Comparison of ENCODE assay signal across 24 mouse cellular contexts in genomic region chr17:24792190-24792589, GRCm38 (mm10). TPM values are rescaled to one million over a fixed set of nuclear protein-coding genes. Genes with fewer than 3 reads are reported as not detected.
A peak's percentile ranks its signal among the peaks of the same experiment; 100 is the strongest.
DNase-seq lines count a peak whose midpoint lies in the region; ATAC-seq and TF ChIP-seq lines count a peak whose summit lies in the region.
"Had no signal": no experiment of that assay in that cellular context is flagged by ENCODE, and none has a peak within 500 bp of the region (broad histone marks: within the 10 kb centered on the region; RNA-seq: fewer than 3 reads in every experiment).

No protein-coding gene starts in this region.

- peak; percentile 55 for DNase-seq in heart, adult 11 months
- peak; percentile 70 for DNase-seq in heart, embryonic 10.5 days (ENCODE audit: low spot score)
- no peak for DNase-seq in heart, adult 18-20 months
- no peak for DNase-seq in kidney, postnatal 25 days
- DNase-seq in liver, postnatal 0 days: peak; percentile 8
- no peak for DNase-seq in liver
- DNase-seq: adrenal gland, adult 2 months; adrenal gland, adult 8-10 months; adrenal gland, postnatal 10 days; adrenal gland, postnatal 14 days; adrenal gland, postnatal 25 days; adrenal gland, postnatal 36 days; B cell, adult 2 months; cerebellum, adult 11 months; cerebellum, adult 11-12 months had no signal

- no peak for TF ChIP-seq EP300 in liver, postnatal 0 days (IDR thresholded peaks at IDR 0.05; ENCODE audit: low read depth)

- H3K9me3 ChIP-seq in heart, embryonic 12.5 days (replicated peaks): no peaks in the 10 kb centered on the region
- H3K9me3 ChIP-seq in heart, embryonic 10.5 days: no peaks in the 10 kb centered on the region
- no peaks in the 10 kb centered on the region for H3K9me3 ChIP-seq in kidney, embryonic 14.5 days (ENCODE audit: control insufficient read depth, low read length)
- no peaks in the 10 kb centered on the region for H3K9me3 ChIP-seq in liver, postnatal 0 days (ENCODE audit: low read length)
- H3K9me3 ChIP-seq: G1E had no signal

- 60% methylated on average over 8 of the region's 8 CpGs for WGBS in heart, embryonic 12.5 days
- 67% methylated on average over 8 of the region's 8 CpGs for WGBS in heart, embryonic 10.5 days
- WGBS in kidney, embryonic 14.5 days: 30% methylated on average over 8 of the region's 8 CpGs
- 41% methylated on average over 8 of the region's 8 CpGs for WGBS in liver, postnatal 0 days (ENCODE audit: insufficient replicate concordance)

- H3K4me3 ChIP-seq in heart, embryonic 12.5 days: no peak overlapping the region
- H3K4me3 ChIP-seq in heart, embryonic 10.5 days: no peak overlapping the region
- no peak overlapping the region for H3K4me3 ChIP-seq in kidney, embryonic 14.5 days (ENCODE audit: low read length)
- H3K4me3 ChIP-seq in liver, postnatal 0 days (ENCODE audit: low read depth, low read length): no peak overlapping the region

- no peak overlapping the region for H3K27ac ChIP-seq in heart, embryonic 12.5 days (ENCODE audit: poor library complexity, severe bottlenecking)
- H3K27ac ChIP-seq in heart, embryonic 10.5 days: no peak overlapping the region
- no peak overlapping the region for H3K27ac ChIP-seq in kidney, embryonic 14.5 days (ENCODE audit: low read depth, low read length)
- no peak overlapping the region for H3K27ac ChIP-seq in liver, postnatal 0 days (ENCODE audit: low read depth)

- peaks cover 8% of the 10 kb centered on the region for H3K27me3 ChIP-seq in heart, embryonic 12.5 days (replicated peaks)
- H3K27me3 ChIP-seq in heart, embryonic 10.5 days (ENCODE audit: insufficient read depth, poor library complexity, severe bottlenecking): no peaks in the 10 kb centered on the region
- H3K27me3 ChIP-seq in kidney, embryonic 14.5 days (ENCODE audit: control insufficient read depth, insufficient read depth, low read length): no peaks in the 10 kb centered on the region
- H3K27me3 ChIP-seq in liver, postnatal 0 days (ENCODE audit: insufficient read depth, low read length): no peaks in the 10 kb centered on the region

- no peaks in the 10 kb centered on the region for H3K4me1 ChIP-seq in heart, embryonic 12.5 days (replicated peaks)
- no peaks in the 10 kb centered on the region for H3K4me1 ChIP-seq in heart, embryonic 10.5 days
- no peaks in the 10 kb centered on the region for H3K4me1 ChIP-seq in kidney, embryonic 14.5 days (ENCODE audit: control insufficient read depth, insufficient read depth, low read length)
- H3K4me1 ChIP-seq in liver, postnatal 0 days (ENCODE audit: insufficient read depth): peaks cover 1% of the 10 kb centered on the region

- ATAC-seq in heart, embryonic 12.5 days (ENCODE audit: insufficient number of reproducible peaks, low FRiP score): no peak
- peak; percentile 62; the same call in 1 of the 2 replicates for ATAC-seq in kidney, embryonic 14.5 days (ENCODE audit: low FRiP score, low TSS enrichment)
- no peak for ATAC-seq in liver, postnatal 0 days
- ATAC-seq: activated CD4-positive, CD25-positive, alpha-beta regulatory T cell, adult 4 months; CD4-positive, CD25-positive, alpha-beta regulatory T cell, adult 4 months; Patski had no signal

- H3K9ac ChIP-seq in heart, embryonic 12.5 days: no peak overlapping the region
- H3K9ac ChIP-seq in kidney, embryonic 14.5 days (ENCODE audit: low read depth, low read length): no peak overlapping the region
- no peak overlapping the region for H3K9ac ChIP-seq in liver, postnatal 0 days (replicated peaks)

- no peaks in the 10 kb centered on the region for H3K36me3 ChIP-seq in heart, embryonic 12.5 days
- no peaks in the 10 kb centered on the region for H3K36me3 ChIP-seq in heart, embryonic 10.5 days
- H3K36me3 ChIP-seq in kidney, embryonic 14.5 days (ENCODE audit: control insufficient read depth, insufficient read depth, low read length): no peaks in the 10 kb centered on the region
- no peaks in the 10 kb centered on the region for H3K36me3 ChIP-seq in liver, postnatal 0 days (replicated peaks; ENCODE audit: insufficient read depth, low read length)
- H3K36me3 ChIP-seq: G1E had no signal

- H3K4me2 ChIP-seq in heart, embryonic 12.5 days: no peak overlapping the region
- no peak overlapping the region for H3K4me2 ChIP-seq in kidney, embryonic 14.5 days (replicated peaks; ENCODE audit: low read depth, low read length)
- H3K4me2 ChIP-seq in liver, postnatal 0 days (ENCODE audit: low read depth, low read length): no peak overlapping the region

- TF ChIP-seq CTCF in liver, postnatal 0 days (IDR thresholded peaks at IDR 0.05; ENCODE audit: low read depth): no peak; the same call in 1 of the 2 replicates

RNA-seq across cellular contexts. Expression of gene Meiob, which starts 11.9 kb away (rescaled TPM):
- not detected in 2 replicates for polyA plus RNA-seq in heart, embryonic 12.5 days (2016; fragmentation: Nextera tagmentation; extraction: Ambion mirVana)
- polyA plus RNA-seq in heart, embryonic 10.5 days (2016; fragmentation: Nextera tagmentation; extraction: Ambion mirVana): not detected in 2 replicates
- total RNA-seq in heart, adult 18-20 months (2021): under 1 TPM in 1 of 2 experiments, not detected in 1; 0.15 TPM
- polyA plus RNA-seq in kidney, embryonic 14.5 days (2014; fragmentation: Nextera tagmentation; extraction: Ambion mirVana): 0.19 TPM in 1 of 2 replicates, not detected in the other
- 0.97 and 1.2 TPM in 2 replicates for polyA plus RNA-seq in liver, postnatal 0 days (2015; fragmentation: Nextera tagmentation; extraction: Ambion mirVana)
- polyA plus RNA-seq: activated CD4-positive, CD25-positive, alpha-beta regulatory T cell, adult 4 months; adrenal gland, adult 2 months; brain, embryonic 14.5 days; C2C12 had no signal

RNA-seq across cellular contexts. Expression of gene Hs3st6, which starts 39.4 kb away (rescaled TPM):
- 0.72 TPM in 1 of 2 replicates, not detected in the other for polyA plus RNA-seq in heart, embryonic 12.5 days (2016; fragmentation: Nextera tagmentation; extraction: Ambion mirVana)
- 0.51 and 0.80 TPM in 2 replicates for polyA plus RNA-seq in heart, embryonic 10.5 days (2016; fragmentation: Nextera tagmentation; extraction: Ambion mirVana)
- total RNA-seq in heart, adult 18-20 months (2021): under 1 TPM in 1 of 2 experiments, not detected in 1; 0.33 TPM
- polyA plus RNA-seq in kidney, embryonic 14.5 days (2014; fragmentation: Nextera tagmentation; extraction: Ambion mirVana): 32.7 and 35.9 TPM in 2 replicates
- 0.20 and 0.64 TPM in 2 replicates for polyA plus RNA-seq in liver, postnatal 0 days (2015; fragmentation: Nextera tagmentation; extraction: Ambion mirVana)
- total RNA-seq: G1E, MEL had no signal
- polyA plus RNA-seq: activated CD4-positive, CD25-positive, alpha-beta regulatory T cell, adult 4 months; C2C12; CD4-positive, CD25-positive, alpha-beta regulatory T cell, adult 4 months; G1E had no signal

RNA-seq across cellular contexts. Expression of gene Hagh, which starts 47.8 kb away (rescaled TPM):
- 39.9 and 41.2 TPM in 2 replicates for polyA plus RNA-seq in heart, embryonic 12.5 days (2016; fragmentation: Nextera tagmentation; extraction: Ambion mirVana)
- polyA plus RNA-seq in heart, embryonic 10.5 days (2016; fragmentation: Nextera tagmentation; extraction: Ambion mirVana): 38.9 and 49.0 TPM in 2 replicates
- total RNA-seq in heart, adult 18-20 months (2021): 10 to 100 TPM; 86.0 to 91.0 TPM
- 46.6 and 55.4 TPM in 2 replicates for polyA plus RNA-seq in kidney, embryonic 14.5 days (2014; fragmentation: Nextera tagmentation; extraction: Ambion mirVana)
- polyA plus RNA-seq in liver, postnatal 0 days (2015; fragmentation: Nextera tagmentation; extraction: Ambion mirVana): 233 and 241 TPM in 2 replicates

RNA-seq across cellular contexts. Expression of gene Msrb1, which starts 55.7 kb away (rescaled TPM):
- polyA plus RNA-seq in heart, embryonic 12.5 days (2016; fragmentation: Nextera tagmentation; extraction: Ambion mirVana): 17.3 and 18.2 TPM in 2 replicates
- polyA plus RNA-seq in heart, embryonic 10.5 days (2016; fragmentation: Nextera tagmentation; extraction: Ambion mirVana): 17.8 and 19.7 TPM in 2 replicates
- total RNA-seq in heart, adult 18-20 months (2021): 100 to 1,000 TPM; 181 to 183 TPM
- polyA plus RNA-seq in kidney, embryonic 14.5 days (2014; fragmentation: Nextera tagmentation; extraction: Ambion mirVana): 35.2 and 39.0 TPM in 2 replicates
- polyA plus RNA-seq in liver, postnatal 0 days (2015; fragmentation: Nextera tagmentation; extraction: Ambion mirVana): 116 and 119 TPM in 2 replicates

RNA-seq across cellular contexts. Expression of gene Fahd1, which starts 58.0 kb away (rescaled TPM):
- polyA plus RNA-seq in heart, embryonic 12.5 days (2016; fragmentation: Nextera tagmentation; extraction: Ambion mirVana): 36.5 TPM in 2 replicates
- polyA plus RNA-seq in heart, embryonic 10.5 days (2016; fragmentation: Nextera tagmentation; extraction: Ambion mirVana): 31.4 and 37.8 TPM in 2 replicates
- total RNA-seq in heart, adult 18-20 months (2021): 10 to 100 TPM; 92.1 to 96.6 TPM
- 30.4 and 34.1 TPM in 2 replicates for polyA plus RNA-seq in kidney, embryonic 14.5 days (2014; fragmentation: Nextera tagmentation; extraction: Ambion mirVana)
- 84.9 and 90.0 TPM in 2 replicates for polyA plus RNA-seq in liver, postnatal 0 days (2015; fragmentation: Nextera tagmentation; extraction: Ambion mirVana)

Comparison
In these comparisons a context has a peak if more than half of its experiments do, and no peak if none do; other contexts are left out.
1. DNase-seq: peak in heart, adult 11 months (single experiment), heart, embryonic 10.5 days (single experiment) and liver, postnatal 0 days (single experiment); none in heart, adult 18-20 months (0 of 2), kidney, postnatal 25 days (0 of 2) and liver (single experiment).
2. RNA of gene Hs3st6, which starts 39.4 kb away (polyA plus RNA-seq): 32.7 to 35.9 TPM in kidney, embryonic 14.5 days; 0.51 to 0.80 TPM in heart, embryonic 10.5 days, 0.20 to 0.64 TPM in liver, postnatal 0 days and 0.72 TPM in heart, embryonic 12.5 days; every median in the first group is over 10 times any median in the second.